ENCODE assay signal across 9 mouse cellular contexts in genomic region chr11:23565761-23566160, GRCm38 (mm10). TPM values are rescaled to one million over a fixed set of nuclear protein-coding genes. Genes with fewer than 3 reads are reported as not detected.
DNase-seq lines count a peak whose midpoint lies in the region; ATAC-seq and TF ChIP-seq lines count a peak whose summit lies in the region.
"Had no signal": no experiment of that assay in that cellular context is flagged by ENCODE, and none has a peak within 500 bp of the region (broad histone marks: within the 10 kb centered on the region; RNA-seq: fewer than 3 reads in every experiment).

No protein-coding gene starts in this region.

- TF ChIP-seq EP300 in CH12.LX (IDR thresholded peaks at IDR 0.05; ENCODE audit: low read length), result no peak

- H3K9me3 ChIP-seq in CH12.LX (replicated peaks; ENCODE audit: low read length), result no peaks in the 10 kb centered on the region
- H3K9me3 ChIP-seq in forebrain, embryonic 12.5 days, result no peaks in the 10 kb centered on the region
- H3K9me3 ChIP-seq in lung, embryonic 15.5 days, result no peaks in the 10 kb centered on the region
- H3K9me3 ChIP-seq: heart, embryonic 13.5 days had no signal

- H3K36me3 ChIP-seq in CH12.LX (replicated peaks in 1 of 2; ENCODE audit: control insufficient read depth in 1 of 2, insufficient read depth in 1 of 2, low read length in 1 of 2), result peaks cover under 1 to 4% of the 10 kb centered on the region in 2 experiments
- peaks cover 24% of the 10 kb centered on the region for H3K36me3 ChIP-seq in forebrain, embryonic 12.5 days (replicated peaks)
- H3K36me3 ChIP-seq in lung, embryonic 15.5 days, result 0 out of 2 replicates have a peak, but pooled peaks cover 3% of the 10 kb centered on the region

- in situ Hi-C loops in CH12.LX (cut with MboI; ENCODE audit: low pct_ligation_motif_present, low pct_unique_long_range_greater_than_20kb, low sequenced_read_pairs), result loop anchor here (25.0 kb wide), 1 partner anchor 928 kb away; no protein-coding TSS in a partner anchor

- no peak overlapping the region for H3K4me2 ChIP-seq in CH12.LX (ENCODE audit: insufficient read depth, low read depth, poor library complexity, severe bottlenecking)
- no peak overlapping the region for H3K4me2 ChIP-seq in forebrain, embryonic 12.5 days
- H3K4me2 ChIP-seq in lung, embryonic 15.5 days, result no peak overlapping the region
- H3K4me2 ChIP-seq: heart, embryonic 13.5 days had no signal

- no peak overlapping the region for H3K27ac ChIP-seq in CH12.LX (ENCODE audit: insufficient read depth, low read depth)
- H3K27ac ChIP-seq in forebrain, embryonic 12.5 days, result no peak overlapping the region
- H3K27ac ChIP-seq in layer of hippocampus, adult 2 months, result no peak overlapping the region
- H3K27ac ChIP-seq in lung, embryonic 15.5 days, result no peak overlapping the region
- H3K27ac ChIP-seq: heart, embryonic 13.5 days had no signal

- 50% methylated on average over 6 of the region's 6 CpGs for whole genome bisulfite sequencing in forebrain, embryonic 12.5 days
- 52% methylated on average over 6 of the region's 6 CpGs for WGBS in lung, embryonic 15.5 days

- peak; percentile 84 for DNase-seq in CH12.LX (ENCODE audit: extremely low read depth)
- peak; percentile 84 for DNase-seq in brain, embryonic 14.5 days (ENCODE audit: low read depth)
- peak; percentile 82 for DNase-seq in heart, postnatal 4 days
- DNase-seq in layer of hippocampus, adult 2 months (ENCODE audit: low spot score in 2 of 2), result peak; percentile 64 to 85
- peak; percentile 74 for DNase-seq in ovary, postnatal 14 days (ENCODE audit: low spot score)
- DNase-seq in thymus, postnatal 14 days, result peak; percentile 77

- no peak overlapping the region for H3K9ac ChIP-seq in CH12.LX (ENCODE audit: insufficient read depth, low read depth)
- no peak overlapping the region for H3K9ac ChIP-seq in forebrain, embryonic 12.5 days
- H3K9ac ChIP-seq in lung, embryonic 15.5 days, result no peak overlapping the region
- H3K9ac ChIP-seq: heart, embryonic 13.5 days had no signal

- peak; percentile 81 for TF ChIP-seq RAD21 in CH12.LX (IDR thresholded peaks at IDR 0.05; ENCODE audit: low read depth, low read length)

- no peaks in the 10 kb centered on the region for H3K79me2 ChIP-seq in CH12.LX (replicated peaks; ENCODE audit: control insufficient read depth, extremely low read depth, insufficient read depth, poor library complexity, severe bottlenecking)

- ATAC-seq in forebrain, embryonic 12.5 days (ENCODE audit: low FRiP score), result peak; percentile 82
- ATAC-seq in lung, embryonic 15.5 days (ENCODE audit: borderline replicate concordance, extremely low read depth, low FRiP score, low TSS enrichment), result peak; percentile 74; the same call in 1 of the 2 replicates

- dilution Hi-C loops in CH12.LX (cut with MboI; ENCODE audit: extremely low pct_ligation_motif_present, extremely low pct_unique_long_range_greater_than_20kb, low sequenced_read_pairs), result no loop called here

- no peak overlapping the region for H3K4me3 ChIP-seq in CH12.LX (replicated peaks in 1 of 3; ENCODE audit: low read depth in 2 of 3, low read length in 2 of 3, poor library complexity in 1 of 3)
- H3K4me3 ChIP-seq in forebrain, embryonic 12.5 days (replicated peaks), result no peak overlapping the region
- H3K4me3 ChIP-seq in layer of hippocampus, adult 2 months, result no peak overlapping the region
- no peak overlapping the region for H3K4me3 ChIP-seq in lung, embryonic 15.5 days
- H3K4me3 ChIP-seq: heart, embryonic 13.5 days had no signal

- TF ChIP-seq CTCF in CH12.LX (conservative IDR thresholded peaks at IDR 0.05 in 1 of 2, IDR thresholded peaks at IDR 0.05 in 1 of 2; ENCODE audit: low read depth in 2 of 2, low read length in 2 of 2), result peak; percentile 82 to 97
- TF ChIP-seq CTCF in brain, embryonic 14.5 days (IDR thresholded peaks at IDR 0.05; ENCODE audit: borderline replicate concordance, extremely low read depth, insufficient read depth, insufficient read length), result peak; percentile 79
- peak; percentile 94 for TF ChIP-seq CTCF in layer of hippocampus, adult 2 months (conservative IDR thresholded peaks at IDR 0.05)

- no peaks in the 10 kb centered on the region for H3K4me1 ChIP-seq in CH12.LX (ENCODE audit: control insufficient read depth in 1 of 2, insufficient read depth in 2 of 2)
- no peaks in the 10 kb centered on the region for H3K4me1 ChIP-seq in forebrain, embryonic 12.5 days
- no peaks in the 10 kb centered on the region for H3K4me1 ChIP-seq in lung, embryonic 15.5 days

- no peaks in the 10 kb centered on the region for H3K27me3 ChIP-seq in CH12.LX (replicated peaks)
- no peaks in the 10 kb centered on the region for H3K27me3 ChIP-seq in forebrain, embryonic 12.5 days
- no peaks in the 10 kb centered on the region for H3K27me3 ChIP-seq in lung, embryonic 15.5 days
- H3K27me3 ChIP-seq: heart, embryonic 13.5 days had no signal

- TF ChIP-seq POLR2A in CH12.LX (IDR thresholded peaks at IDR 0.05; ENCODE audit: low read depth, low read length), result no peak
- TF ChIP-seq POLR2A in brain, embryonic 14.5 days (IDR thresholded peaks at IDR 0.05; ENCODE audit: borderline replicate concordance, extremely low read depth, insufficient read depth, insufficient read length, poor library complexity, severe bottlenecking), result no peak

TF ChIP-seq in CH12.LX, 34 proteins besides CTCF, POLR2A, EP300 and RAD21:
- TF ChIP-seq MAZ (IDR thresholded peaks at IDR 0.05; ENCODE audit: low read depth, low read length), result no peak
- TF ChIP-seq ZC3H11A (IDR thresholded peaks at IDR 0.05; ENCODE audit: low read depth, low read length), result peak; percentile 31
- TF ChIP-seq GABPA (IDR thresholded peaks at IDR 0.05; ENCODE audit: insufficient replicate concordance, low read depth, low read length), result no peak
- TF ChIP-seq TCF12 (IDR thresholded peaks at IDR 0.05; ENCODE audit: low read depth, low read length), result peak; percentile 23; the same call in 1 of the 2 replicates
- TF ChIP-seq ZNF384 (IDR thresholded peaks at IDR 0.05; ENCODE audit: low read depth, low read length), result 0 out of 2 replicates have a peak, but pooled peaks have one; percentile 16
- TF ChIP-seq CHD2 (IDR thresholded peaks at IDR 0.05; ENCODE audit: low read length), result no peak
- TF ChIP-seq SMC3 (IDR thresholded peaks at IDR 0.05; ENCODE audit: low read depth, low read length), result peak; percentile 87
- TF ChIP-seq ELF1 (IDR thresholded peaks at IDR 0.05; ENCODE audit: low read depth, low read length), result 0 out of 2 replicates have a peak, but pooled peaks have one; percentile 17
- no peak for TF ChIP-seq ZKSCAN1 (IDR thresholded peaks at IDR 0.05; ENCODE audit: borderline replicate concordance, low read depth, low read length)
- no peak for TF ChIP-seq HCFC1 (IDR thresholded peaks at IDR 0.05; ENCODE audit: low read depth, low read length)

RNA-seq across cellular contexts. Expression of gene 1700093K21Rik, which starts 44.8 kb away (rescaled TPM):
- total RNA-seq in CH12.LX (2012; rRNA removed) (not detected in 2 replicates), CH12.LX (2014; rRNA removed) (not detected in 2 replicates)
- polyA plus RNA-seq in CH12.LX (2012; ENCODE audit: insufficient read length, low read depth), result not detected in 2 replicates
- polyA plus RNA-seq in brain, embryonic 14.5 days (2012; rRNA removed), result 0.74 and 0.81 TPM in 2 replicates
- polyA plus RNA-seq in forebrain, embryonic 12.5 days (2016; fragmentation: Nextera tagmentation; extraction: Ambion mirVana), result not detected in 2 replicates
- total RNA-seq in heart, postnatal 4 days (2021), result not detected
- total RNA-seq in layer of hippocampus, adult 2 months (2021), result not detected
- not detected in 2 replicates for polyA plus RNA-seq in lung, embryonic 15.5 days (2015; fragmentation: Nextera tagmentation; extraction: Ambion mirVana)
- polyA plus RNA-seq: heart, embryonic 13.5 days had no signal
